Mouse (Mus musculus): Measurements from ENCODE around the gene Epor. TPM values are rescaled to one million over a fixed set of nuclear protein-coding genes. Genes with fewer than 3 reads are reported as not detected.
A peak's percentile ranks its signal among the peaks of the same experiment; 100 is the strongest.

The Epor gene
- polyA plus RNA-seq, 1 experiment from 2014 or later = 1.4 TPM

GRCm38 (mm10) chr9:21996178-21996867 lies 33.0 kb upstream of the Epor start:
- no peak overlapping the region for H3K4me3 ChIP-seq (ENCODE audit: low read depth, low read length)
- H3K36me3 ChIP-seq (ENCODE audit: control insufficient read depth, insufficient read depth, low read length) = no peaks in the 10 kb centered on the region
- H3K4me1 ChIP-seq (ENCODE audit: control insufficient read depth, insufficient read depth, low read length) = no peaks in the 10 kb centered on the region
- no peak overlapping the region for H3K27ac ChIP-seq (ENCODE audit: low read length)
- no peak overlapping the region for H3K4me2 ChIP-seq (ENCODE audit: low read length)
- no peaks in the 10 kb centered on the region for H3K9me3 ChIP-seq (replicated peaks; ENCODE audit: control insufficient read depth, low read length, poor library complexity, severe bottlenecking)
- H3K9ac ChIP-seq (ENCODE audit: low read depth, low read length) = no peak overlapping the region
- 86% methylated on average over 3 of the region's 3 CpGs for WGBS
- peaks cover 5% of the 10 kb centered on the region for H3K27me3 ChIP-seq (ENCODE audit: control insufficient read depth, insufficient read depth, low read depth, low read length)
- ATAC-seq = no peak

DNA sequence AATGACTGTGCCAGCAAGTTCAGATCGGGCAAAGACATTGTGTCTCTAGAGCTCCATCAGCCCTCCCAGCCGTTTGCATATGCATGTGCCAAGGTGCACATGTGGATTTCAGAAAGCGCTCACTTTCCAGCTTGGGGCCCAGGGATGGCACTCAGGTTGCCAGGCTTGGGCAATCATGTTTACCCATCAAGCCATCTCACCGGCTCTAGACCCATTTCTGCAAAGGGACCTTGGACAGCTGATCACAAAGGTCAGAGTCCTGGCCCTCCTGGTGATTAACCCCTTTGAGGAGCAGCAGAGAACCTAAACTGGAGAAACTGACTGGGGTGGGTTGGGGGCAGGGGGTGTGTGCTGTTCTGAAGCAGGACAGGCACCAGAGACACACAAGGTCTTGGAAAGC lies 28.9 kb upstream of the Epor start:
- ATAC-seq = no peak
- no peaks in the 10 kb centered on the region for H3K9me3 ChIP-seq (replicated peaks; ENCODE audit: control insufficient read depth, low read length, poor library complexity, severe bottlenecking)
- H3K27me3 ChIP-seq (ENCODE audit: control insufficient read depth, insufficient read depth, low read depth, low read length) = peaks cover 41% of the 10 kb centered on the region
- no peak overlapping the region for H3K4me3 ChIP-seq (ENCODE audit: low read depth, low read length)
- H3K9ac ChIP-seq (ENCODE audit: low read depth, low read length) = no peak overlapping the region
- no peak overlapping the region for H3K27ac ChIP-seq (ENCODE audit: low read length)
- no peaks in the 10 kb centered on the region for H3K36me3 ChIP-seq (ENCODE audit: control insufficient read depth, insufficient read depth, low read length)
- H3K4me1 ChIP-seq (ENCODE audit: control insufficient read depth, insufficient read depth, low read length) = peaks cover 19% of the 10 kb centered on the region
- WGBS = 75% methylated on average over 4 of the region's 4 CpGs
- H3K4me2 ChIP-seq (ENCODE audit: low read length) = no peak overlapping the region

- Histone ChIP-seq H3K27me3 (ENCODE audit: control insufficient read depth, insufficient read depth, low read depth, low read length) (peaks cover 48% of the 10 kb centered on the region), H3K4me1 (ENCODE audit: control insufficient read depth, insufficient read depth, low read length) (peaks cover 19% of the 10 kb centered on the region), H3K4me2 (ENCODE audit: low read length) (peak within 1 kb of the TSS; percentile 75), H3K27ac (ENCODE audit: low read length) (no peak within 1 kb of the TSS), H3K36me3 (ENCODE audit: control insufficient read depth, insufficient read depth, low read length) (no peaks in the 10 kb centered on the region), H3K9me3 (replicated peaks; ENCODE audit: control insufficient read depth, low read length, poor library complexity, severe bottlenecking) (no peaks in the 10 kb centered on the region), H3K9ac (ENCODE audit: low read depth, low read length) (peak within 1 kb of the TSS; percentile 53; the same call in 1 of the 2 replicates), H3K4me3 (ENCODE audit: low read depth, low read length) (peak within 1 kb of the TSS; percentile 35)
- WGBS = 2% methylated on average over 41 of the region's 42 CpGs
- no peak for ATAC-seq
Measured at GRCm38 (mm10) chr9:21989230-21990110, 26.2 kb upstream of the Epor start, which contains the start of gene Rgl3. Gene Rgl3, minus strand, starts transcription at chr9:21989446.

- H3K4me2 ChIP-seq (ENCODE audit: low read length) = peak overlapping the region; percentile 75
- H3K9me3 ChIP-seq (replicated peaks; ENCODE audit: control insufficient read depth, low read length, poor library complexity, severe bottlenecking) = no peaks in the 10 kb centered on the region
- H3K4me1 ChIP-seq (ENCODE audit: control insufficient read depth, insufficient read depth, low read length) = peaks cover 19% of the 10 kb centered on the region
- ATAC-seq = 0 out of 2 replicates have a peak, but pooled peaks have one; percentile 38
- peak overlapping the region; percentile 53; the same call in 1 of the 2 replicates for H3K9ac ChIP-seq (ENCODE audit: low read depth, low read length)
- no peak overlapping the region for H3K27ac ChIP-seq (ENCODE audit: low read length)
- WGBS = under 1% methylated on average over 32 of the region's 32 CpGs
- H3K36me3 ChIP-seq (ENCODE audit: control insufficient read depth, insufficient read depth, low read length) = no peaks in the 10 kb centered on the region
- H3K27me3 ChIP-seq (ENCODE audit: control insufficient read depth, insufficient read depth, low read depth, low read length) = peaks cover 48% of the 10 kb centered on the region
- H3K4me3 ChIP-seq (ENCODE audit: low read depth, low read length) = peak overlapping the region; percentile 35
Measured at GRCm38 (mm10) chr9:21988421-21989101, 25.3 kb upstream of the Epor start.

- Histone ChIP-seq H3K27me3 (ENCODE audit: control insufficient read depth, insufficient read depth, low read depth, low read length) (peaks cover 48% of the 10 kb centered on the region), H3K9ac (ENCODE audit: low read depth, low read length) (0 out of 2 replicates have a peak overlapping the region, but pooled peaks have one; percentile 38), H3K4me1 (ENCODE audit: control insufficient read depth, insufficient read depth, low read length) (peaks cover 19% of the 10 kb centered on the region), H3K4me3 (ENCODE audit: low read depth, low read length) (peak overlapping the region; percentile 35), H3K36me3 (ENCODE audit: control insufficient read depth, insufficient read depth, low read length) (no peaks in the 10 kb centered on the region), H3K27ac (ENCODE audit: low read length) (no peak overlapping the region), H3K9me3 (replicated peaks; ENCODE audit: control insufficient read depth, low read length, poor library complexity, severe bottlenecking) (no peaks in the 10 kb centered on the region), H3K4me2 (ENCODE audit: low read length) (peak overlapping the region; percentile 75)
- no peak for ATAC-seq
- WGBS = 10% methylated on average over 36 of the region's 36 CpGs
Measured at GRCm38 (mm10) chr9:21987592-21988342, 24.5 kb upstream of the Epor start.

DNA sequence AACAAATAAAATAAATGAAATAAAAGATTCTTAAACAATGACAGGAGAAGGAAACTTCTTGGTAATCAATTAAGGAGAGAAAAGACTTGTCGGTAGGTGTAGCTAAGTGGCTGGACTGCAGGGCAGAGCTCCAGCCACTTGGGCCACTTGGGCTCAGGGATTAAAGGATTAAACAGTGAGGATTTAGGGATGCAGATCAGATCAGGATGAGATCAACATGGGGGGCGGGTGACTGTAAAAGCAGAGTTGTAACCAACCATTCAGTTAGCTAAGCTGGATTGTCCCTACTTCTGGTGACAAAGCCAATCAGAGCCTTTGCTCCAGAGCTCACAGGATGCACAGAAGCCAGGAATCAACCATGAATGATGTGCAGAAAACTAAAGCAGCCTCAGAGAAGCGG lies 20.6 kb upstream of the Epor start:
- H3K9ac ChIP-seq (ENCODE audit: low read depth, low read length) = no peak overlapping the region
- WGBS = 10% methylated on average over 3 of the region's 3 CpGs

DNA sequence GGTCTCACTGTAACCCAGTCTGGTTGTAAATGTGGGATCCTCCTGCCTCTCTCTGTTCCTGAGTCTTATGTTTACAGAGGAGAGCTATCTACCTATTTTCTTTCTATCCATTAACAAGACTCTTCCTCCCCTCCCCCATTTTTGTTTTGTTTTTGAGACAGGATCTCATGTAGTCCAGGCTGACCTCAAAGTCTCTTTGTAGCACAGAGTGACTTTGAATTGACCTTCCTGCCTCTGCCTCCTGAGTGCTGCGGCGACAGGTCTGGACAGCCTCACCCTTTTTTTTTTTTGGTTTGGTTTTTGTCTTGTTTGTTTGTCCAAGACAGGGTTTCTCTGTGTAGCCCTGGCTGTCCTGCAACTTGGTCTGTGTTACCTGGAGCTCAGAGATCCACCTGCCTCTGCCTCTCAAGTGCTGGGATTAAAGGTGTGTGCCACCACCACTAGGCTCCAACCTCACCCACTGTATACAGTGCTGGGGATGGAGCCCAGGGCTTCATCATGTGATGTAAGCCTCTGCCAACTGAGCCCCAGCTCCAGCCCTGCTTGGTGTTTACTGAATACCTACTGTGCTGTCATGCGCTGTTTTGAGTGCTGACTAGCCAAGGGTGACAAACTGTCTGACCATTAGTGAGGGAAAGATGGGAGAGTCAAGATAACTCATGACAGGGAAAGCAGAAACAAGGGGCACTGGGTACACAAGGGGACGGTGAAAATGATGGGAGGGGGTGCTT lies 15.3 kb upstream of the Epor start:
- H3K4me3 ChIP-seq (ENCODE audit: low read depth, low read length) = no peak overlapping the region
- no peaks in the 10 kb centered on the region for H3K36me3 ChIP-seq (ENCODE audit: control insufficient read depth, insufficient read depth, low read length)
- 89% methylated on average over 4 of the region's 4 CpGs for WGBS
- no peak overlapping the region for H3K9ac ChIP-seq (ENCODE audit: low read depth, low read length)
- no peak overlapping the region for H3K4me2 ChIP-seq (ENCODE audit: low read length)
- no peaks in the 10 kb centered on the region for H3K4me1 ChIP-seq (ENCODE audit: control insufficient read depth, insufficient read depth, low read length)
- no peaks in the 10 kb centered on the region for H3K9me3 ChIP-seq (replicated peaks; ENCODE audit: control insufficient read depth, low read length, poor library complexity, severe bottlenecking)
- no peaks in the 10 kb centered on the region for H3K27me3 ChIP-seq (ENCODE audit: control insufficient read depth, insufficient read depth, low read depth, low read length)
- H3K27ac ChIP-seq (ENCODE audit: low read length) = no peak overlapping the region
- no peak for ATAC-seq

More for the DNA sequence above, 20.6 kb upstream of the Epor start:
- H3K27ac ChIP-seq (ENCODE audit: low read length) = no peak overlapping the region
- no peak overlapping the region for H3K4me2 ChIP-seq (ENCODE audit: low read length)
- H3K4me3 ChIP-seq (ENCODE audit: low read depth, low read length) = no peak overlapping the region
- H3K27me3 ChIP-seq (ENCODE audit: control insufficient read depth, insufficient read depth, low read depth, low read length) = peaks cover 21% of the 10 kb centered on the region
- H3K4me1 ChIP-seq (ENCODE audit: control insufficient read depth, insufficient read depth, low read length) = peaks cover 12% of the 10 kb centered on the region
- no peak for ATAC-seq
- no peaks in the 10 kb centered on the region for H3K9me3 ChIP-seq (replicated peaks; ENCODE audit: control insufficient read depth, low read length, poor library complexity, severe bottlenecking)
- no peaks in the 10 kb centered on the region for H3K36me3 ChIP-seq (ENCODE audit: control insufficient read depth, insufficient read depth, low read length)

DNA sequence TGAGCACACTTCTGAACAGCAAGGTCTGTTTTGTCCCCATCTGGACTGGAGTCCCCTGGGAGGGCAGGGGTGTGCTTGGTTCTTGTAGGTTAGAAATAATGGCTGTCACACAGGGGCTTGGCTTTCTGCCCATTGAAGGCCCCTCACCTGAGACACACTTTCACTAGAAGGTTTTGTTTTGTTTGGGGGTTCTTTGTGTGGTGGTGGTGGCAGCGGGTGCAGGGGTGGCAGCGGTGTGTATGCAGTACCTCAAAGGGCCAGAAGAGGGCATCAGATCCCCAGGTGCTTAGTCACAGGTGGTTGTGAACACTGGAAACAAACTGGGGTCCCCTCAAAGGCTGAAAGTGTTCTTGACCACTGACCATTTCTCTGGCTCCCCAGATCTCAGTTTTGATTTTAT lies 14.7 kb upstream of the Epor start:
- H3K4me2 ChIP-seq (ENCODE audit: low read length) = no peak overlapping the region
- H3K9me3 ChIP-seq (replicated peaks; ENCODE audit: control insufficient read depth, low read length, poor library complexity, severe bottlenecking) = no peaks in the 10 kb centered on the region
- no peaks in the 10 kb centered on the region for H3K4me1 ChIP-seq (ENCODE audit: control insufficient read depth, insufficient read depth, low read length)
- WGBS = 22% methylated on average over 2 of the region's 2 CpGs
- ATAC-seq = no peak
- no peak overlapping the region for H3K9ac ChIP-seq (ENCODE audit: low read depth, low read length)
- H3K27ac ChIP-seq (ENCODE audit: low read length) = no peak overlapping the region
- H3K27me3 ChIP-seq (ENCODE audit: control insufficient read depth, insufficient read depth, low read depth, low read length) = no peaks in the 10 kb centered on the region
- H3K36me3 ChIP-seq (ENCODE audit: control insufficient read depth, insufficient read depth, low read length) = no peaks in the 10 kb centered on the region
- no peak overlapping the region for H3K4me3 ChIP-seq (ENCODE audit: low read depth, low read length)
